Mouse (Mus musculus): Measurements from ENCODE around the gene Gjc1. TPM values are rescaled to one million over a fixed set of nuclear protein-coding genes. Genes with fewer than 3 reads are reported as not detected.

Gjc1 gene
- polyA plus RNA-seq, 1 experiment, result 0.96 TPM

GRCm38 (mm10) chr11:102845926-102846325 lies 26.4 kb upstream of the Gjc1 start:
- no peaks in the 10 kb centered on the region for H3K4me1 ChIP-seq (ENCODE audit: control insufficient read depth, insufficient read depth, insufficient read length)
- TF ChIP-seq CTCF (IDR thresholded peaks at IDR 0.05; ENCODE audit: extremely low read depth, insufficient read depth, insufficient read length, insufficient replicate concordance) (no peak), POLR2A (IDR thresholded peaks at IDR 0.05; ENCODE audit: low read depth, low read length) (no peak)
- WGBS, result 97% methylated on average over 10 of the region's 10 CpGs
- no peak for DNase-seq (ENCODE audit: low read depth in 1 of 2, low spot score in 2 of 2)
- no peaks in the 10 kb centered on the region for H3K27me3 ChIP-seq (ENCODE audit: control insufficient read depth, insufficient read depth, low read length)
- H3K27ac ChIP-seq (ENCODE audit: insufficient read depth, low read length), result no peak overlapping the region
- peaks cover 67% of the 10 kb centered on the region for H3K36me3 ChIP-seq (ENCODE audit: control insufficient read depth, insufficient read depth, low read length)
- H3K4me3 ChIP-seq (ENCODE audit: extremely low read depth, insufficient read depth, insufficient read length), result no peak overlapping the region

- no peak for DNase-seq (ENCODE audit: low read depth in 1 of 2, low spot score in 2 of 2)
- peaks cover 43% of the 10 kb centered on the region for H3K36me3 ChIP-seq (ENCODE audit: control insufficient read depth, insufficient read depth, low read length)
- 88% methylated on average over 9 of the region's 9 CpGs for WGBS
- no peak overlapping the region for H3K27ac ChIP-seq (ENCODE audit: insufficient read depth, low read length)
- TF ChIP-seq CTCF (IDR thresholded peaks at IDR 0.05; ENCODE audit: extremely low read depth, insufficient read depth, insufficient read length, insufficient replicate concordance) (no peak), POLR2A (IDR thresholded peaks at IDR 0.05; ENCODE audit: low read depth, low read length) (no peak)
- H3K4me3 ChIP-seq (ENCODE audit: extremely low read depth, insufficient read depth, insufficient read length), result no peak overlapping the region
- H3K4me1 ChIP-seq (ENCODE audit: control insufficient read depth, insufficient read depth, insufficient read length), result no peaks in the 10 kb centered on the region
- H3K27me3 ChIP-seq (ENCODE audit: control insufficient read depth, insufficient read depth, low read length), result no peaks in the 10 kb centered on the region
These were observed 19.2 kb upstream of the Gjc1 start for GRCm38 (mm10) chr11:102838616-102839150.

DNA sequence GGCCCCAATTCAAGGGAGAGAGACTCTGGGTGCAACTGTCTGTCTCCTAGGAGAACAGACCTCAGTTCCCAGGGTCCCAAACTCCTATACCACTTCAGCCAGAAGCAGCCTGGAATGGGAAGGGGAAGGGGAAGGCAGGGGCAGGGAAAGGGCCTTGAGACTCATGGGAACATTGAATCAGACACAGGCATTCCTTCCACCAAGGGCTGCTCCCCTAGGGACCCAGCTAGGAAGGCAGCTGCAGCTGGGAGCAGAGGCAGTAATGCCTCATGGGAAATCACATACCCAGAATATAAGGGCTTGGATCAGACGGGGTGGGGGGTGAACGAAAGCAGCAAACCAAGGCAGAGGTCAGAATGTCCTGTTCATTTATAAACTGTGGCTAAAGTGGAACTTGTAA lies 18.6 kb upstream of the Gjc1 start:
- Histone ChIP-seq H3K36me3 (ENCODE audit: control insufficient read depth, insufficient read depth, low read length) (peaks cover 39% of the 10 kb centered on the region), H3K27ac (ENCODE audit: insufficient read depth, low read length) (no peak overlapping the region), H3K4me3 (ENCODE audit: extremely low read depth, insufficient read depth, insufficient read length) (no peak overlapping the region), H3K27me3 (ENCODE audit: control insufficient read depth, insufficient read depth, low read length) (no peaks in the 10 kb centered on the region), H3K4me1 (ENCODE audit: control insufficient read depth, insufficient read depth, insufficient read length) (no peaks in the 10 kb centered on the region)
- WGBS, result 88% methylated on average over 2 of the region's 2 CpGs
- TF ChIP-seq CTCF (IDR thresholded peaks at IDR 0.05; ENCODE audit: extremely low read depth, insufficient read depth, insufficient read length, insufficient replicate concordance) (no peak), POLR2A (IDR thresholded peaks at IDR 0.05; ENCODE audit: low read depth, low read length) (no peak)
- no peak for DNase-seq (ENCODE audit: low read depth in 1 of 2, low spot score in 2 of 2)

DNA sequence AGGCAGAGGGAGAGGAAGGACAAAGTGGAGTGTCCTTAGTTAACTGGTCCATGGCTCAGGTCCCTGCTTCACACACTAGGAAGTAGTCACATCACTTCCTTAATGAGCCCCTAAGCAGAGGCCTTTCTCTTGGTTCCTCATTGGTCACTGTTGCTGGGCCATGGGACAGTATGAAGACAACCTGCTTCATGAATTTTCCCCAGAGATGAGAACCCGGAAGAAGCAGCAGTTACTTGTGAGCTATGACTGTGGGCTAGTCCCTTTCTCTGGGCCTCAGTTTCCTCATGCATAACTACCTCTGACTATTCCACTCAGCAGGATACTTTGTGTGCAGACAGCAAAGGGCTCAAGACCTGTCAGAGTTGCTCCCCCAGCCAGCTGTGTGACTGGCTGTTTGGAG lies 17.9 kb upstream of the Gjc1 start:
- no peak for TF ChIP-seq POLR2A (IDR thresholded peaks at IDR 0.05; ENCODE audit: low read depth, low read length)
- no peak for DNase-seq (ENCODE audit: low read depth in 1 of 2, low spot score in 2 of 2)
- H3K27me3 ChIP-seq (ENCODE audit: control insufficient read depth, insufficient read depth, low read length), result no peaks in the 10 kb centered on the region
- H3K36me3 ChIP-seq (ENCODE audit: control insufficient read depth, insufficient read depth, low read length), result peaks cover 37% of the 10 kb centered on the region
- 90% methylated on average over 1 of the region's 1 CpGs for WGBS
- H3K4me3 ChIP-seq (ENCODE audit: extremely low read depth, insufficient read depth, insufficient read length), result no peak overlapping the region
- no peak overlapping the region for H3K27ac ChIP-seq (ENCODE audit: insufficient read depth, low read length)
- no peaks in the 10 kb centered on the region for H3K4me1 ChIP-seq (ENCODE audit: control insufficient read depth, insufficient read depth, insufficient read length)

- Histone ChIP-seq H3K27ac (ENCODE audit: insufficient read depth, low read length) (no peak overlapping the region), H3K36me3 (ENCODE audit: control insufficient read depth, insufficient read depth, low read length) (peaks cover 29% of the 10 kb centered on the region), H3K27me3 (ENCODE audit: control insufficient read depth, insufficient read depth, low read length) (no peaks in the 10 kb centered on the region), H3K4me1 (ENCODE audit: control insufficient read depth, insufficient read depth, insufficient read length) (no peaks in the 10 kb centered on the region), H3K4me3 (ENCODE audit: extremely low read depth, insufficient read depth, insufficient read length) (no peak overlapping the region)
- TF ChIP-seq CTCF (IDR thresholded peaks at IDR 0.05; ENCODE audit: extremely low read depth, insufficient read depth, insufficient read length, insufficient replicate concordance) (no peak), POLR2A (IDR thresholded peaks at IDR 0.05; ENCODE audit: low read depth, low read length) (no peak)
- WGBS, result 92% methylated on average over 9 of the region's 9 CpGs
- DNase-seq (ENCODE audit: low read depth in 1 of 2, low spot score in 2 of 2), result no peak
These were observed 16.6 kb upstream of the Gjc1 start for GRCm38 (mm10) chr11:102836146-102836545.

DNA sequence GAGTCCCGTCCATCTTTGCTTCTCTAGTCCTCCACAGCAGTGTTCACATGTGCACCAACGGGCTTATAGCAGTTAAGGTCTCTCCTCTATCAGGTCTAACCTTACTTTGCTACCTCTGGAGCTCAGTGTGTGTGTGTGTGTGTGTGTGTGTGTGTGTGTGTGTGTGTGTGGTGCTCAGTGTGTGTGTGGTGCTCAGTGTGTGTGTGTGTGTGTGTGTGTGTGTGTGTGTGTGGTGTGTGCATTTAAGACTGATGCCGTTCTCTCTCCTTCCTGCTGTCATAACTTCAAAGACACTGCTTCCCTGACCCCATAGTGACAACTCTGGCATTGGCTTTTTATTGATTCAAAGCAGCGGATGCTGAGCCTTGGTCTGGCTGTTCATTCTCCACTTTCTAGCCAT lies 16.0 kb upstream of the Gjc1 start, which contains the start of gene Higd1b:
Gene Higd1b (plus strand): TSS at position 301 of the 400 bp plus-strand sequence.
- peaks cover 26% of the 10 kb centered on the region for H3K36me3 ChIP-seq (ENCODE audit: control insufficient read depth, insufficient read depth, low read length)
- no peak within 1 kb of the TSS for H3K27ac ChIP-seq (ENCODE audit: insufficient read depth, low read length)
- H3K27me3 ChIP-seq (ENCODE audit: control insufficient read depth, insufficient read depth, low read length), result no peaks in the 10 kb centered on the region
- H3K4me3 ChIP-seq (ENCODE audit: extremely low read depth, insufficient read depth, insufficient read length), result no peak within 1 kb of the TSS
- WGBS, result 75% methylated on average over 4 of the region's 4 CpGs
- TF ChIP-seq POLR2A (IDR thresholded peaks at IDR 0.05; ENCODE audit: low read depth, low read length) (no peak), CTCF (IDR thresholded peaks at IDR 0.05; ENCODE audit: extremely low read depth, insufficient read depth, insufficient read length, insufficient replicate concordance) (no peak)
- no peaks in the 10 kb centered on the region for H3K4me1 ChIP-seq (ENCODE audit: control insufficient read depth, insufficient read depth, insufficient read length)
- DNase-seq (ENCODE audit: low read depth in 1 of 2, low spot score in 2 of 2), result no peak

GRCm38 (mm10) chr11:102834219-102834618 lies 14.7 kb upstream of the Gjc1 start:
- Histone ChIP-seq H3K27me3 (ENCODE audit: control insufficient read depth, insufficient read depth, low read length) (no peaks in the 10 kb centered on the region), H3K4me3 (ENCODE audit: extremely low read depth, insufficient read depth, insufficient read length) (no peak overlapping the region), H3K36me3 (ENCODE audit: control insufficient read depth, insufficient read depth, low read length) (peaks cover 15% of the 10 kb centered on the region), H3K27ac (ENCODE audit: insufficient read depth, low read length) (no peak overlapping the region), H3K4me1 (ENCODE audit: control insufficient read depth, insufficient read depth, insufficient read length) (no peaks in the 10 kb centered on the region)
- TF ChIP-seq CTCF (IDR thresholded peaks at IDR 0.05; ENCODE audit: extremely low read depth, insufficient read depth, insufficient read length, insufficient replicate concordance), result no peak
- no peak for DNase-seq (ENCODE audit: low read depth in 1 of 2, low spot score in 2 of 2)
- WGBS, result 89% methylated on average over 10 of the region's 10 CpGs
